Mouse (Mus musculus) monocyte, adult 2 months (primary cell): ENCODE measurements around the gene Neurl4.
"Not testable (repeated sequence)": the region's sequence is repeated elsewhere in the genome, so short reads cannot be mapped to it uniquely, and the experiment has no call there.

Source experiments
- DNase-seq, 2 experiments: peaks; one replicate each; pipeline ENCODE4 v3.0.0; 2022; ENCODE audit warnings: low spot score in 2 of 2, low read depth in 1 of 2

Gene Neurl4

GRCm38 (mm10) chr11:69948763-69949150 is 47.9 kb downstream of the Neurl4 start:
- peak; percentile 70 to 79 for DNase-seq

- DNase-seq: no peak
Observed at GRCm38 (mm10) chr11:69950807-69951459, 50.1 kb downstream of the Neurl4 start.

- no peak for DNase-seq
Observed at GRCm38 (mm10) chr11:69952274-69952673, 51.4 kb downstream of the Neurl4 start.

GRCm38 (mm10) chr11:69953267-69953915 is 52.5 kb downstream of the Neurl4 start:
- no peak for DNase-seq

- DNase-seq: not testable (repeated sequence)
Observed at GRCm38 (mm10) chr11:69955618-69956017, 54.7 kb downstream of the Neurl4 start.

GRCm38 (mm10) chr11:69956218-69956617 is 55.3 kb downstream of the Neurl4 start:
- no peak for DNase-seq

GRCm38 (mm10) chr11:69960616-69961015 is 59.7 kb downstream of the Neurl4 start:
- no peak for DNase-seq

GRCm38 (mm10) chr11:69961841-69962240 is 61.0 kb downstream of the Neurl4 start:
- no peak for DNase-seq
